Mouse (Mus musculus) G1E (cell line): ENCODE results near the gene Serpine2. TPM values are rescaled to one million over a fixed set of nuclear protein-coding genes. Genes with fewer than 3 reads are reported as not detected.

Experiments used
- ATAC-seq: 2 replicates; pipeline ENCODE4 v1.8.0; 2016; ENCODE audit warnings: mild to moderate bottlenecking; ENCODE audit not compliant: insufficient number of reproducible peaks, poor library complexity, low FRiP score, severe bottlenecking; ENCODE audit errors: extremely low read depth
- DNase-seq: peaks from one replicate; pipeline ENCODE4 v3.0.0; 2012; ENCODE audit warnings: low spot score
- H3K27me3 ChIP-seq: 2 replicates; pipeline ENCODE4 v1.6.1; 2012; ENCODE audit warnings: mild to moderate bottlenecking, low read length, inconsistent platforms; ENCODE audit not compliant: insufficient read depth
- H3K36me3 ChIP-seq: replicated peaks from 2 replicates; pipeline ENCODE3; 2012; ENCODE audit warnings: mild to moderate bottlenecking, inconsistent platforms
- H3K4me1 ChIP-seq: 2 replicates; pipeline ENCODE4 v1.6.1; 2012; ENCODE audit warnings: low read depth, low read length, inconsistent platforms, mixed read lengths; ENCODE audit not compliant: insufficient read depth
- H3K4me3 ChIP-seq: 2 replicates; pipeline ENCODE4 v1.5.1; 2012; ENCODE audit warnings: low read depth, mild to moderate bottlenecking, inconsistent platforms, low read length, moderate library complexity, mixed read lengths
- H3K9me3 ChIP-seq: replicated peaks from 2 replicates; pipeline ENCODE4 v1.6.1; 2012; ENCODE audit warnings: inconsistent platforms
- CTCF ChIP-seq: IDR thresholded peaks from 2 replicates; pipeline ENCODE4 v1.5.1; 2012; ENCODE audit warnings: low read depth, low read length, inconsistent platforms, mixed read lengths
- GATA1 ChIP-seq: IDR thresholded peaks from 2 replicates; pipeline ENCODE4 v1.6.1; 2012; ENCODE audit warnings: borderline replicate concordance, low read length, inconsistent platforms, mixed read lengths
- GATA2 ChIP-seq: IDR thresholded peaks from 2 replicates; pipeline ENCODE4 v1.6.1; 2012; ENCODE audit warnings: low read depth, low read length, inconsistent platforms, borderline replicate concordance
- POLR2AphosphoS5 ChIP-seq: IDR thresholded peaks from 2 replicates; pipeline ENCODE4 v1.6.1; 2012; ENCODE audit warnings: low read depth, low read length, inconsistent platforms; ENCODE audit not compliant: insufficient replicate concordance
- TAL1 ChIP-seq: conservative IDR thresholded peaks from 2 replicates; pipeline ENCODE4 v1.6.1; 2012; ENCODE audit warnings: low read depth, low read length, inconsistent platforms, mixed read lengths
- polyA plus RNA-seq: library from polyadenylated mRNA; stranded (reverse); fragments of >175 nt; gene quantifications from 2 replicates; pipeline ENCODE4 v1.2.3, GENCODE M21; 2012
- total RNA-seq, 2 experiments: library from RNA; stranded (forward) in 1 of 2; stranded (reverse) in 1 of 2; fragments of 200-1000 nt in 1 of 2; fragments of >200 nt in 1 of 2; fragmentation: Nextera tagmentation in 1 of 2; gene quantifications; 2 replicates each; pipeline ENCODE4 v1.2.3; 2014 to 2017

The Serpine2 gene
- total and polyA plus RNA-seq, 3 experiments = 0.44 TPM; not detected in 2

GRCm38 (mm10) chr1:79860411-79861039 lies 455 bp downstream of the Serpine2 start:
- H3K4me1 ChIP-seq = no peaks in the 10 kb centered on the region
- no peaks in the 10 kb centered on the region; the same call in 1 of the 2 replicates for H3K27me3 ChIP-seq
- H3K9me3 ChIP-seq = peaks cover 6% of the 10 kb centered on the region
- TF ChIP-seq CTCF = no peak
- ATAC-seq (no peak), DNase-seq (no peak)
- no peaks in the 10 kb centered on the region for H3K36me3 ChIP-seq
- no peak overlapping the region for H3K4me3 ChIP-seq

GRCm38 (mm10) chr1:79859975-79860374 lies 1.0 kb downstream of the Serpine2 start:
- no peak overlapping the region for H3K4me3 ChIP-seq
- no peak for TF ChIP-seq GATA1
- TF ChIP-seq CTCF = no peak
- no peak for TF ChIP-seq TAL1
- TF ChIP-seq GATA2 = no peak
- no peak for TF ChIP-seq POLR2AphosphoS5
- H3K36me3 ChIP-seq = no peaks in the 10 kb centered on the region
- no peaks in the 10 kb centered on the region; the same call in 1 of the 2 replicates for H3K27me3 ChIP-seq
- ATAC-seq = no peak
- peaks cover 6% of the 10 kb centered on the region for H3K9me3 ChIP-seq
- no peaks in the 10 kb centered on the region for H3K4me1 ChIP-seq
- DNase-seq = no peak

- Histone ChIP-seq H3K27me3 (no peaks in the 10 kb centered on the region; the same call in 1 of the 2 replicates), H3K9me3 (peaks cover 6% of the 10 kb centered on the region), H3K4me3 (no peak overlapping the region), H3K36me3 (no peaks in the 10 kb centered on the region), H3K4me1 (no peaks in the 10 kb centered on the region)
- no peak for DNase-seq
- no peak for ATAC-seq
- TF ChIP-seq GATA1 (no peak), GATA2 (no peak), CTCF (no peak)
Observed at GRCm38 (mm10) chr1:79859026-79859425, 2.0 kb downstream of the Serpine2 start.

DNA sequence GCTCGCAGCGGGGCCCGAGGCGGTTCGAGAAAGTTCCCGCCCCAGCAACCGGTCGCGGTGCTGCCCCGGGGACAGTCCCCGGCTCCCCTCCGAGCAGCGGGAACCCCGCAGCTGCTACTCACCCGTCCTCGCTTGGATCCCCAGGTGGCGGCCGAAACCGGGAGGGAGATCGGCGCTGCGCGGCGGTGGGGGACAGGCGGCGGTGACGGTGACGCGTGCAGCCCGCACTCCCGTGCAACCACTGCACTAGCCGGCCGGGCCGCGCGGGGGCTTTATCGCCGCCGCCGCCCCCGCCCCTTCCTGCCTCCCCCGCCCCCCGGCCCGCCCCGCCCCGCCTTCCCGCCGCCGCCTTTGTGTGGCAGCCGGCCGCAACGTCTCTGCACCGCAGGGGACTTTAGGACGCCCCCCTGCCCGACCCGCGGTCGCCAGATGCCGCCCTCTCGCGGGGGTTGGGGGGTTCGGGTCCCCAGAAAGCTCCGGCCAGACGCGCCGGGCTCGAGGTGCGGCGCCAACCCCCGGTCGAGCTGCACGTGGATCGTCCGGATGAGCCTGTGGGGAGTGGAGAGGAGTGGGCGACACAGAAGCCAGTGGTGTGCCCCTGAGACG lies 2.5 kb downstream of the Serpine2 start:
- DNase-seq (no peak), ATAC-seq (no peak)
- Histone ChIP-seq H3K9me3 (peaks cover 6% of the 10 kb centered on the region), H3K36me3 (no peaks in the 10 kb centered on the region), H3K27me3 (no peaks in the 10 kb centered on the region; the same call in 1 of the 2 replicates), H3K4me1 (no peaks in the 10 kb centered on the region), H3K4me3 (no peak overlapping the region)
- TF ChIP-seq POLR2AphosphoS5 = no peak
- no peak for TF ChIP-seq CTCF
- no peak for TF ChIP-seq GATA2
- no peak for TF ChIP-seq TAL1
- no peak for TF ChIP-seq GATA1

GRCm38 (mm10) chr1:79857681-79858388 lies 3.1 kb downstream of the Serpine2 start:
- Histone ChIP-seq H3K4me1 (no peaks in the 10 kb centered on the region), H3K9me3 (peaks cover 6% of the 10 kb centered on the region), H3K27me3 (peaks cover 2% of the 10 kb centered on the region; the same call in 1 of the 2 replicates), H3K36me3 (no peaks in the 10 kb centered on the region), H3K4me3 (no peak overlapping the region)
- no peak for ATAC-seq
- TF ChIP-seq GATA1 (no peak), POLR2AphosphoS5 (no peak), GATA2 (no peak), TAL1 (no peak), CTCF (no peak)
- DNase-seq = no peak

DNA sequence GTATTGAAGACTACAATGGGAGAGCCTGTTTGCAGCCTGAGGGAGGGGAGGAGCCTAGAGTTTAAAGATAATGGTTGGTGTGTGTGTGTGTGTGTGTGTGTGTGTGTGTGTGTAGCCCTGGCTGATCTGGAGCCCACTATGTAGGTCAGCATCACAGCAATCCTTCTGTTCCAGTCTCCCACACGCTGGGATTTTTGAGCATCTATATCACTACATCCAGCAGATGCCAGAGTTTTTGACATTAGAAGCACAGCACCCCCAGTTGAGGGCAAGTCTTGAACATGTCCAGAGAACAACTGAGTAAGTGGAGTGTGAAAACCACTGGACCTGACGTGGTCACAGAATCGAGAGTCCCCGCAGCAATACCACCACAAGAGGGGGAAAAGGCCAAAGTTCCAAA lies 4.2 kb downstream of the Serpine2 start:
- no peaks in the 10 kb centered on the region for H3K36me3 ChIP-seq
- ATAC-seq = no peak
- TF ChIP-seq GATA1 (no peak), POLR2AphosphoS5 (no peak), CTCF (no peak), TAL1 (no peak), GATA2 (no peak)
- H3K27me3 ChIP-seq = peaks cover 2% of the 10 kb centered on the region; the same call in 1 of the 2 replicates
- no peaks in the 10 kb centered on the region for H3K4me1 ChIP-seq
- peaks cover 6% of the 10 kb centered on the region for H3K9me3 ChIP-seq
- no peak for DNase-seq
- H3K4me3 ChIP-seq = no peak overlapping the region
